Mouse (Mus musculus): Measurements from ENCODE around the gene Pgm2l1. TPM values are rescaled to one million over a fixed set of nuclear protein-coding genes. Genes with fewer than 3 reads are reported as not detected.
"Not testable (repeated sequence)": the region's sequence is repeated elsewhere in the genome, so short reads cannot be mapped to it uniquely, and the experiment has no call there.

Gene Pgm2l1
- polyA plus RNA-seq, 1 experiment from 2014 or later, result 5.5 TPM

GRCm38 (mm10) chr7:100234264-100234885, 7.2 kb downstream of the Pgm2l1 start:
- H3K36me3 ChIP-seq (ENCODE audit: control insufficient read depth, insufficient read depth, low read length), result no peaks in the 10 kb centered on the region
- no peak overlapping the region for H3K27ac ChIP-seq (ENCODE audit: low read depth, low read length)
- no peaks in the 10 kb centered on the region for H3K4me1 ChIP-seq (ENCODE audit: control insufficient read depth, insufficient read depth, low read length)
- ATAC-seq (ENCODE audit: low FRiP score, low TSS enrichment), result peak; percentile 24; the same call in 1 of the 2 replicates
- H3K9ac ChIP-seq (ENCODE audit: low read depth, low read length), result no peak overlapping the region
- WGBS, result 69% methylated on average over 7 of the region's 7 CpGs
- no peaks in the 10 kb centered on the region for H3K27me3 ChIP-seq (ENCODE audit: control insufficient read depth, insufficient read depth, low read length)
- no peaks in the 10 kb centered on the region for H3K9me3 ChIP-seq (ENCODE audit: control insufficient read depth, low read length)
- H3K4me3 ChIP-seq (ENCODE audit: low read length), result no peak overlapping the region
- H3K4me2 ChIP-seq (replicated peaks; ENCODE audit: low read depth, low read length), result no peak overlapping the region

- ATAC-seq (ENCODE audit: low FRiP score, low TSS enrichment), result no peak
- 84% methylated on average over 1 of the region's 1 CpGs for WGBS
- no peak overlapping the region for H3K4me3 ChIP-seq (ENCODE audit: low read length)
These were observed 11.1 kb downstream of the Pgm2l1 start for GRCm38 (mm10) chr7:100238271-100238670.

GRCm38 (mm10) chr7:100240601-100241000, 13.4 kb downstream of the Pgm2l1 start:
- H3K27ac ChIP-seq (ENCODE audit: low read depth, low read length), result no peak overlapping the region
- no peaks in the 10 kb centered on the region for H3K27me3 ChIP-seq (ENCODE audit: control insufficient read depth, insufficient read depth, low read length)
- whole genome bisulfite sequencing, result 68% methylated on average over 2 of the region's 2 CpGs
- H3K4me3 ChIP-seq (ENCODE audit: low read length), result no peak overlapping the region
- ATAC-seq (ENCODE audit: low FRiP score, low TSS enrichment), result no peak
- no peak overlapping the region for H3K4me2 ChIP-seq (replicated peaks; ENCODE audit: low read depth, low read length)
- no peaks in the 10 kb centered on the region for H3K4me1 ChIP-seq (ENCODE audit: control insufficient read depth, insufficient read depth, low read length)
- H3K9ac ChIP-seq (ENCODE audit: low read depth, low read length), result no peak overlapping the region
- H3K9me3 ChIP-seq (ENCODE audit: control insufficient read depth, low read length), result no peaks in the 10 kb centered on the region
- H3K36me3 ChIP-seq (ENCODE audit: control insufficient read depth, insufficient read depth, low read length), result no peaks in the 10 kb centered on the region

More at GRCm38 (mm10) chr7:100238271-100238670, 11.1 kb downstream of the Pgm2l1 start:
- no peaks in the 10 kb centered on the region for H3K9me3 ChIP-seq (ENCODE audit: control insufficient read depth, low read length)
- H3K4me1 ChIP-seq (ENCODE audit: control insufficient read depth, insufficient read depth, low read length), result no peaks in the 10 kb centered on the region
- no peak overlapping the region for H3K9ac ChIP-seq (ENCODE audit: low read depth, low read length)
- H3K4me2 ChIP-seq (replicated peaks; ENCODE audit: low read depth, low read length), result no peak overlapping the region
- no peak overlapping the region for H3K27ac ChIP-seq (ENCODE audit: low read depth, low read length)
- no peaks in the 10 kb centered on the region for H3K36me3 ChIP-seq (ENCODE audit: control insufficient read depth, insufficient read depth, low read length)
- no peaks in the 10 kb centered on the region for H3K27me3 ChIP-seq (ENCODE audit: control insufficient read depth, insufficient read depth, low read length)

- Histone ChIP-seq H3K36me3 (ENCODE audit: control insufficient read depth, insufficient read depth, low read length) (no peaks in the 10 kb centered on the region), H3K27me3 (ENCODE audit: control insufficient read depth, insufficient read depth, low read length) (no peaks in the 10 kb centered on the region), H3K4me1 (ENCODE audit: control insufficient read depth, insufficient read depth, low read length) (no peaks in the 10 kb centered on the region), H3K9me3 (ENCODE audit: control insufficient read depth, low read length) (no peaks in the 10 kb centered on the region), H3K4me3 (ENCODE audit: low read length) (no peak overlapping the region), H3K4me2 (replicated peaks; ENCODE audit: low read depth, low read length) (no peak overlapping the region), H3K27ac (ENCODE audit: low read depth, low read length) (no peak overlapping the region), H3K9ac (ENCODE audit: low read depth, low read length) (no peak overlapping the region)
- ATAC-seq (ENCODE audit: low FRiP score, low TSS enrichment), result no peak
- 91% methylated on average over 1 of the region's 1 CpGs for WGBS
These were observed 15.8 kb downstream of the Pgm2l1 start for GRCm38 (mm10) chr7:100243007-100243406.

GRCm38 (mm10) chr7:100244225-100244624, 17.0 kb downstream of the Pgm2l1 start:
- WGBS, result 84% methylated on average over 4 of the region's 4 CpGs
- no peak for ATAC-seq (ENCODE audit: low FRiP score, low TSS enrichment)
- Histone ChIP-seq H3K4me1 (ENCODE audit: control insufficient read depth, insufficient read depth, low read length) (no peaks in the 10 kb centered on the region), H3K36me3 (ENCODE audit: control insufficient read depth, insufficient read depth, low read length) (no peaks in the 10 kb centered on the region), H3K9me3 (ENCODE audit: control insufficient read depth, low read length) (no peaks in the 10 kb centered on the region), H3K9ac (ENCODE audit: low read depth, low read length) (no peak overlapping the region), H3K4me3 (ENCODE audit: low read length) (no peak overlapping the region), H3K27me3 (ENCODE audit: control insufficient read depth, insufficient read depth, low read length) (no peaks in the 10 kb centered on the region), H3K27ac (ENCODE audit: low read depth, low read length) (no peak overlapping the region), H3K4me2 (replicated peaks; ENCODE audit: low read depth, low read length) (no peak overlapping the region)

- Histone ChIP-seq H3K4me1 (ENCODE audit: control insufficient read depth, insufficient read depth, low read length) (no peaks in the 10 kb centered on the region), H3K27me3 (ENCODE audit: control insufficient read depth, insufficient read depth, low read length) (no peaks in the 10 kb centered on the region), H3K9ac (ENCODE audit: low read depth, low read length) (no peak overlapping the region), H3K36me3 (ENCODE audit: control insufficient read depth, insufficient read depth, low read length) (no peaks in the 10 kb centered on the region), H3K4me2 (replicated peaks; ENCODE audit: low read depth, low read length) (no peak overlapping the region), H3K27ac (ENCODE audit: low read depth, low read length) (no peak overlapping the region), H3K4me3 (ENCODE audit: low read length) (no peak overlapping the region), H3K9me3 (ENCODE audit: control insufficient read depth, low read length) (no peaks in the 10 kb centered on the region)
- WGBS, result 90% methylated on average over 3 of the region's 3 CpGs
- no peak for ATAC-seq (ENCODE audit: low FRiP score, low TSS enrichment)
These were observed 18.0 kb downstream of the Pgm2l1 start for GRCm38 (mm10) chr7:100245176-100245575.

- H3K4me3 ChIP-seq (ENCODE audit: low read length), result no peak overlapping the region
- H3K4me2 ChIP-seq (replicated peaks; ENCODE audit: low read depth, low read length), result no peak overlapping the region
- H3K9me3 ChIP-seq (ENCODE audit: control insufficient read depth, low read length), result no peaks in the 10 kb centered on the region
- no peak overlapping the region for H3K9ac ChIP-seq (ENCODE audit: low read depth, low read length)
- H3K27ac ChIP-seq (ENCODE audit: low read depth, low read length), result no peak overlapping the region
- H3K4me1 ChIP-seq (ENCODE audit: control insufficient read depth, insufficient read depth, low read length), result no peaks in the 10 kb centered on the region
- no peaks in the 10 kb centered on the region for H3K27me3 ChIP-seq (ENCODE audit: control insufficient read depth, insufficient read depth, low read length)
- ATAC-seq (ENCODE audit: low FRiP score, low TSS enrichment), result no peak
- peaks cover 13% of the 10 kb centered on the region for H3K36me3 ChIP-seq (ENCODE audit: control insufficient read depth, insufficient read depth, low read length)
- 93% methylated on average over 5 of the region's 5 CpGs for WGBS
These were observed 23.5 kb downstream of the Pgm2l1 start for GRCm38 (mm10) chr7:100250667-100251066.

- no peak overlapping the region for H3K4me2 ChIP-seq (replicated peaks; ENCODE audit: low read depth, low read length)
- no peaks in the 10 kb centered on the region for H3K4me1 ChIP-seq (ENCODE audit: control insufficient read depth, insufficient read depth, low read length)
- WGBS, result 93% methylated on average over 3 of the region's 3 CpGs
- H3K9ac ChIP-seq (ENCODE audit: low read depth, low read length), result no peak overlapping the region
- H3K4me3 ChIP-seq (ENCODE audit: low read length), result no peak overlapping the region
- no peaks in the 10 kb centered on the region for H3K9me3 ChIP-seq (ENCODE audit: control insufficient read depth, low read length)
- no peaks in the 10 kb centered on the region for H3K27me3 ChIP-seq (ENCODE audit: control insufficient read depth, insufficient read depth, low read length)
- peaks cover 5% of the 10 kb centered on the region; the same call in 1 of the 2 replicates for H3K36me3 ChIP-seq (ENCODE audit: control insufficient read depth, insufficient read depth, low read length)
- no peak overlapping the region for H3K27ac ChIP-seq (ENCODE audit: low read depth, low read length)
- no peak for ATAC-seq (ENCODE audit: low FRiP score, low TSS enrichment)
These were observed 35.2 kb downstream of the Pgm2l1 start for GRCm38 (mm10) chr7:100262350-100262749.

- ATAC-seq (ENCODE audit: low FRiP score, low TSS enrichment); H3K4me2 ChIP-seq (replicated peaks; ENCODE audit: low read depth, low read length); H3K27me3 ChIP-seq (ENCODE audit: control insufficient read depth, insufficient read depth, low read length); H3K36me3 ChIP-seq (ENCODE audit: control insufficient read depth, insufficient read depth, low read length); H3K4me3 ChIP-seq (ENCODE audit: low read length); H3K4me1 ChIP-seq (ENCODE audit: control insufficient read depth, insufficient read depth, low read length); H3K9me3 ChIP-seq (ENCODE audit: control insufficient read depth, low read length); H3K9ac ChIP-seq (ENCODE audit: low read depth, low read length); H3K27ac ChIP-seq (ENCODE audit: low read depth, low read length): not testable (repeated sequence)
- WGBS, result 54% methylated on average over 16 of the region's 17 CpGs
These were observed 37.7 kb downstream of the Pgm2l1 start for GRCm38 (mm10) chr7:100264934-100265333.
